Mouse (Mus musculus) bone marrow, adult 2 months (tissue): ENCODE measurements at regions not wholly inside any gene's neighbourhood (a gene's known extent, or its start where the extent isn't known, plus 50 kb on each side); places are given as distances from the start of the nearest gene placed in this dataset.

Source experiments
- CTCF ChIP-seq: fragments of 200-500 bp; IDR thresholded peaks from 2 replicates; pipeline ENCODE4 v1.5.1; 2011; ENCODE audit warnings: low read length, control low read depth; ENCODE audit not compliant: control insufficient read depth, insufficient read depth
- POLR2A ChIP-seq: fragments of 200-500 bp; IDR thresholded peaks from 2 replicates; pipeline ENCODE4 v1.6.1; 2011; ENCODE audit warnings: low read depth, mild to moderate bottlenecking, control low read depth, low read length, borderline replicate concordance; ENCODE audit not compliant: control insufficient read depth

- no peak for TF ChIP-seq POLR2A
- no peak for TF ChIP-seq CTCF
These were observed 215.3 kb downstream of the Med10 start for GRCm38 (mm10) chr13:70017535-70017934.
